Mouse (Mus musculus): Measurements from ENCODE around the gene Tollip.
A peak's percentile ranks its signal among the peaks of the same experiment; 100 is the strongest.
"Not testable (repeated sequence)": the region's sequence is repeated elsewhere in the genome, so short reads cannot be mapped to it uniquely, and the experiment has no call there.

Gene Tollip

GRCm38 (mm10) chr7:141928642-141929041, 10.3 kb upstream of the Tollip start:
- no peak for DNase-seq

DNA sequence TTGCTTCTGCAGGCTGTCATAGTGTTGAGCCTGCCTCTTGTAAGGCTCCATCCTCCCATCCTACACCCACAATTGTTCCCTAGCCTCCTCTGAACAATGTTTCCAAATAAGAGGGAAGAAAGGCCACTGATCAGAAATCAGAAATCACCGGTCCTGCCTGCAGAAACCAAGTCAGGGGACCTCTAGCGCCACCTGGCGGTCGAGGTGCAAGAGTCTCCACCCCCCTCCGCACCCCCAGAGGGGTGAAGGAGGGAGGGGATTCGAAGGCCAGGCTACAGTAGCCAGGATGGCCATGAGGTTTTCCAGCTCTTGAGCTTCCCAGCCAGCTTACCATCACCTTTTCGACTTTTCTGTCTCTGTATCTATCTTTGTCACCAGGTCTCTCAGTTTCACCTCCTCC, 6.6 kb upstream of the Tollip start:
- peak; percentile 80 for DNase-seq

- not testable (repeated sequence) for DNase-seq
These were observed 5.8 kb upstream of the Tollip start for GRCm38 (mm10) chr7:141924121-141924520.

- DNase-seq: no peak
These were observed 7.0 kb downstream of the Tollip start for GRCm38 (mm10) chr7:141911305-141911704.

- no peak for DNase-seq
These were observed 9.7 kb downstream of the Tollip start for GRCm38 (mm10) chr7:141908591-141908990.

- no peak for DNase-seq
These were observed 15.5 kb downstream of the Tollip start for GRCm38 (mm10) chr7:141902791-141903190.

- DNase-seq: peak; percentile 100
These were observed 16.0 kb downstream of the Tollip start for GRCm38 (mm10) chr7:141902269-141902729.

GRCm38 (mm10) chr7:141901825-141902224, 16.5 kb downstream of the Tollip start:
- DNase-seq: no peak

DNA sequence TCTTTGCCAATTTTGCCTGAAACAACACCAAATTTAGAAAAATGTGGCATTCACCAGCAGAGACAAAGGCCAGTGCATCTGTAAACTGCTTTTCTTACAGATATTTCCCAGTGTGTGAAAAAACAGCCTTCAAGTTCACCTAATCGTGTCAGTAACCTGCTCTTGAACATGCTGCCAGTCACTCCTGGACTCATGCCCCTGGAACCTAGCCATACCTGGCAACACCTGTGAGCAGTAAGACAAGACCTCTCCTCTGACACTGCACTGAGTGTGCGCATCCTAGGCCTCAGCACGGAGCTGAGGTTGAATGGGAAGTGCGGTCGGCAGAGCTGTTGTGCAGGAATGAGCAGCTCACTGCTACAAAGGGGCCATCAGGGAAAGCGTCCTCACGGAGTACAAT, 26.2 kb downstream of the Tollip start:
- no peak for DNase-seq

- no peak for DNase-seq
These were observed 39.5 kb downstream of the Tollip start for GRCm38 (mm10) chr7:141878813-141879212.

GRCm38 (mm10) chr7:141874891-141875290, 43.4 kb downstream of the Tollip start:
- DNase-seq: no peak

DNA sequence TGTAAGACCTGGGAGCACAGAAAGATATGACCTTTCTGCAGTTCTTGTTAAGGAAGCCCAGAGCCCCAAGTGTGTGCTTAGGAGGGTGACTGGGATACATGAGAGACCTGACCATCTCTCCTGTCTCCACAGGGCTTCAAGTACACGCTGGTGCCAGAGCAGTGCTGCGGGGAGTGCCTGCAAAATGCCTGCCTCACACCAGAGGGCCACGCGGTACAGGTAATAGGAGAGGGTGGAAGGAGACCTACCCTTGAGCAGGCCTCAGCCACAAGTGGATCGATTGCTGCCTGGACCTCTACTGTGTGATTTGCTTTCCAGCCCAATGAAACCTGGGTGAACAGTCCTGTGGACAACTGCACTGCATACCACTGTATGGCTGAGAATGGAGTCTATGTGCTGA, 47.8 kb downstream of the Tollip start:
- no peak for DNase-seq

DNA sequence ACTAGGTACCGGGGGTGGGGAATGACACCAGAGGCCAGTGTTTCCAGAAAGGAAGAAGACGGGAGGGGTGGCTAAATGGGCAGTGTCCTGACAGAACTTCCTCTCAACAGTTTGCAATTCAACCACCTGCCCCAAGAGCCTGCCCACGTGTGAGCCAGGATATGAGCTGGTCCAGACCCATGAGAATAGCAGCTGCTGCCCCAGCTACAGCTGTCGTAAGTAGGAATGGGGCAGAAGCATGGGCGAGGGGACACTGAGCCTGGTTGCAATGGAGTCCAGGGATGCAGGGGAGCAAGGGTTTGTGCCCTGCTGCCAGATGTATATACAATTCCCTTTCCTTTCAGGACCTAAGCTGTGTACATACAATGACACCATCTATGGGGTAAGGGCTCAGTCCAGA, 48.7 kb downstream of the Tollip start:
- no peak for DNase-seq

DNA sequence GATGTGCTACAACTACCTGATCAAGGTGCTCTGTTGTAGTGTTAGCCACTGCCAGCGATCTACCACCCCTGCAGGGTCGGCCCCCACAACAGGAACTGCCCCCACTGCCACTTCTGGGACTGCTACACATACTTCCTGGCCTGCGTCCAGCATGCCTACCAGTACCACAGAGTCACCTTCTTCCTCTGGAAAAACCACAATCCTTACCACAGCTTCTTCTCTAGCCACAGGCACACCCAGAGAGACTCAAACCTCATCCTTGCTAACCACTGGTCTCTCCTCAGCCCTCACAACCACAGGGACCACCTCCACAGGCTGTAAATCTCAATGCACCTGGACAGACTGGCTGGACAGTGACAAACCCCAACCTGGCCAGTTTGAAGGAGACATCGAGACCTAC, 57.3 kb downstream of the Tollip start:
- DNase-seq: no peak

- no peak for DNase-seq
These were observed 78.0 kb downstream of the Tollip start for GRCm38 (mm10) chr7:141840354-141840753.

GRCm38 (mm10) chr7:141838779-141839178, 79.5 kb downstream of the Tollip start, which contains the start of gene Muc5b:
TSS of gene Muc5b (plus strand) at chr7:141839070.
- peak; percentile 20 for DNase-seq

GRCm38 (mm10) chr7:141836423-141836822, 81.9 kb downstream of the Tollip start:
- DNase-seq: no peak

GRCm38 (mm10) chr7:141835941-141836340, 82.4 kb downstream of the Tollip start:
- no peak for DNase-seq
